Mouse (Mus musculus) granulocyte monocyte progenitor cell, adult 5-6 weeks (primary cell): ENCODE data around the gene Pld1. TPM values are rescaled to one million over a fixed set of nuclear protein-coding genes. Genes with fewer than 3 reads are reported as not detected.

ENCODE experiments used
- total RNA-seq, 2 experiments: library from RNA; stranded (forward) in 1 of 2; stranded (reverse) in 1 of 2; fragments of 200-712, 200-1000 nt in 1 of 2; fragments of >200 nt in 1 of 2; fragmentation: Nextera tagmentation in 1 of 2; gene quantifications; 2 replicates each; pipeline ENCODE4 v1.2.3; 2014 to 2017

Gene Pld1
- total RNA-seq, 2 experiments from 2014 or later = 9.0 to 9.9 TPM

Other genes starting within 250 kb of the Pld1 start
- gene Fndc3b, start 227.4 kb upstream of the Pld1 start, total RNA-seq (2014; fragmentation: Nextera tagmentation) = 48.8 and 58.5 TPM in 2 replicates
- gene Fndc3b, start 227.4 kb upstream of the Pld1 start, total RNA-seq (2017) = 21.3 and 24.0 TPM in 2 replicates
- not detected in 2 replicates for gene Tmem212, start 42.3 kb upstream of the Pld1 start, total RNA-seq (2014; fragmentation: Nextera tagmentation)
- not detected in 2 replicates for gene Tmem212, start 42.3 kb upstream of the Pld1 start, total RNA-seq (2017)